Mouse (Mus musculus) MEL (cell line): ENCODE results near the gene Map3k6. TPM values are rescaled to one million over a fixed set of nuclear protein-coding genes. Genes with fewer than 3 reads are reported as not detected.

ENCODE experiments used
- DNase-seq: peaks from one replicate; pipeline ENCODE4 v3.0.0; 2011; ENCODE audit warnings: low read depth, low spot score
- H3K27ac ChIP-seq: 2 replicates; pipeline ENCODE4 v1.5.1; 2012; ENCODE audit warnings: low read depth, mild to moderate bottlenecking, control low read depth, low read length, moderate library complexity; ENCODE audit not compliant: control insufficient read depth
- H3K27me3 ChIP-seq, 2 experiments: fragments of 150-350 bp in 1 of 2; sonication (generic) in 1 of 2; 2 replicates each; pipeline ENCODE4 v1.6.1; 2012; ENCODE audit warnings: low read length in 2 of 2, mild to moderate bottlenecking in 2 of 2, improper control_type of control experiment in 1 of 2, moderate library complexity in 1 of 2; ENCODE audit not compliant: insufficient read depth in 2 of 2, control insufficient read depth in 1 of 2
- H3K36me3 ChIP-seq, 2 experiments: 2 replicates each; pipeline ENCODE4 v1.6.1; 2012 to 2014; ENCODE audit warnings: low read length in 2 of 2, improper control_type of control experiment in 1 of 2, inconsistent platforms in 1 of 2, mild to moderate bottlenecking in 1 of 2; ENCODE audit not compliant: insufficient read depth in 2 of 2, control insufficient read depth in 1 of 2
- H3K4me1 ChIP-seq, 2 experiments: fragments of 150-350 bp in 1 of 2; sonication (generic) in 1 of 2; 2 replicates each; pipeline ENCODE4 v1.6.1; 2012; ENCODE audit warnings: low read length in 2 of 2, improper control_type of control experiment in 1 of 2, mild to moderate bottlenecking in 1 of 2; ENCODE audit not compliant: insufficient read depth in 2 of 2, control insufficient read depth in 1 of 2
- H3K4me3 ChIP-seq, 2 experiments: fragments of 150-350 bp in 1 of 2; sonication (generic) in 1 of 2; 2 replicates each; pipeline ENCODE4 v1.5.1; 2012; ENCODE audit warnings: low read depth in 2 of 2, low read length in 2 of 2, mild to moderate bottlenecking in 2 of 2, moderate library complexity in 2 of 2, control low read depth in 1 of 2, improper control_type of control experiment in 1 of 2; ENCODE audit not compliant: control insufficient read depth in 1 of 2, insufficient read depth in 1 of 2
- H3K79me2 ChIP-seq: 2 replicates; pipeline ENCODE4 v1.6.1; 2012; ENCODE audit warnings: mild to moderate bottlenecking, low read length, moderate library complexity; ENCODE audit not compliant: control insufficient read depth, poor library complexity, insufficient read depth
- H3K9ac ChIP-seq: 2 replicates; pipeline ENCODE4 v1.6.1; 2012; ENCODE audit warnings: low read depth, mild to moderate bottlenecking, control low read depth, low read length, moderate library complexity; ENCODE audit not compliant: control insufficient read depth, poor library complexity, severe bottlenecking
- H3K9me3 ChIP-seq: fragments of 150-350 bp; sonication (generic); replicated peaks from 2 replicates; pipeline ENCODE4 v1.6.1; 2012; ENCODE audit warnings: mild to moderate bottlenecking, low read length, improper control_type of control experiment, moderate library complexity; ENCODE audit not compliant: insufficient read depth
- BHLHE40 ChIP-seq: IDR thresholded peaks from 2 replicates; pipeline ENCODE4 v1.6.1; 2012; ENCODE audit warnings: low read depth, mild to moderate bottlenecking, inconsistent platforms, low read length, improper control_type of control experiment, borderline replicate concordance
- CHD1 ChIP-seq: IDR thresholded peaks from 2 replicates; pipeline ENCODE4 v1.6.1; 2012; ENCODE audit warnings: low read depth, mild to moderate bottlenecking, inconsistent platforms, low read length, improper control_type of control experiment
- CHD2 ChIP-seq: IDR thresholded peaks from 2 replicates; pipeline ENCODE4 v1.6.1; 2011; ENCODE audit warnings: low read length, improper control_type of control experiment
- E2F4 ChIP-seq: IDR thresholded peaks from 2 replicates; pipeline ENCODE4 v1.6.1; 2011; ENCODE audit warnings: low read depth, low read length, improper control_type of control experiment, borderline replicate concordance
- ELF1 ChIP-seq: IDR thresholded peaks from 2 replicates; pipeline ENCODE4 v1.6.1; 2014; ENCODE audit warnings: low read depth, mild to moderate bottlenecking, inconsistent platforms, low read length, improper control_type of control experiment, moderate library complexity
- ETS1 ChIP-seq: IDR thresholded peaks from 2 replicates; pipeline ENCODE4 v1.6.1; 2012; ENCODE audit warnings: low read depth, mild to moderate bottlenecking, inconsistent platforms, low read length, improper control_type of control experiment, moderate library complexity
- GATA1 ChIP-seq: IDR thresholded peaks from 2 replicates; pipeline ENCODE4 v1.6.1; 2011; ENCODE audit warnings: low read depth, low read length, improper control_type of control experiment
- HCFC1 ChIP-seq: IDR thresholded peaks from 2 replicates; pipeline ENCODE4 v1.6.1; 2012; ENCODE audit warnings: low read depth, mild to moderate bottlenecking, inconsistent platforms, low read length, improper control_type of control experiment, moderate library complexity
- JUND ChIP-seq: IDR thresholded peaks from 2 replicates; pipeline ENCODE4 v1.6.1; 2011; ENCODE audit warnings: low read depth, mild to moderate bottlenecking, improper control_type of control experiment, low read length
- KAT2A ChIP-seq: conservative IDR thresholded peaks from 2 replicates; pipeline ENCODE4 v1.6.1; 2012; ENCODE audit warnings: low read depth, low read length, improper control_type of control experiment, inconsistent platforms
- MAZ ChIP-seq: IDR thresholded peaks from 2 replicates; pipeline ENCODE4 v1.6.1; 2012; ENCODE audit warnings: low read depth, mild to moderate bottlenecking, inconsistent platforms, low read length, improper control_type of control experiment
- MYB ChIP-seq: IDR thresholded peaks from 2 replicates; pipeline ENCODE4 v1.6.1; 2011; ENCODE audit warnings: mild to moderate bottlenecking, low read depth, low read length, improper control_type of control experiment
- NELFE ChIP-seq: IDR thresholded peaks from 2 replicates; pipeline ENCODE4 v1.6.1; 2011; ENCODE audit warnings: low read depth, low read length, improper control_type of control experiment
- NRF1 ChIP-seq: IDR thresholded peaks from 2 replicates; pipeline ENCODE4 v1.6.1; 2014; ENCODE audit warnings: low read depth, mild to moderate bottlenecking, inconsistent platforms, low read length, improper control_type of control experiment, moderate library complexity; ENCODE audit not compliant: poor library complexity, insufficient read depth, severe bottlenecking
- POLR2AphosphoS5 ChIP-seq: IDR thresholded peaks from 2 replicates; pipeline ENCODE4 v1.6.1; 2012; ENCODE audit warnings: low read depth, borderline replicate concordance, mild to moderate bottlenecking, inconsistent platforms, low read length, moderate library complexity, mixed read lengths
- RCOR1 ChIP-seq: IDR thresholded peaks from 2 replicates; pipeline ENCODE4 v1.6.1; 2012; ENCODE audit warnings: low read depth, mild to moderate bottlenecking, inconsistent platforms, low read length, improper control_type of control experiment
- SIN3A ChIP-seq: IDR thresholded peaks from 2 replicates; pipeline ENCODE4 v1.6.1; 2012; ENCODE audit warnings: low read length, improper control_type of control experiment, inconsistent platforms
- TAL1 ChIP-seq: IDR thresholded peaks from 2 replicates; pipeline ENCODE4 v1.6.1; 2012; ENCODE audit warnings: mild to moderate bottlenecking, inconsistent platforms, low read length, moderate library complexity, mixed read lengths
- TBP ChIP-seq: IDR thresholded peaks from 2 replicates; pipeline ENCODE4 v1.8.0; 2011; ENCODE audit warnings: low read depth, low read length, improper control_type of control experiment
- TCF12 ChIP-seq: IDR thresholded peaks from 2 replicates; pipeline ENCODE4 v1.6.1; 2014; ENCODE audit warnings: low read depth, mild to moderate bottlenecking, inconsistent platforms, low read length, improper control_type of control experiment, moderate library complexity
- USF1 ChIP-seq: IDR thresholded peaks from 2 replicates; pipeline ENCODE4 v1.6.1; 2014; ENCODE audit warnings: low read depth, mild to moderate bottlenecking, inconsistent platforms, low read length, improper control_type of control experiment, moderate library complexity
- USF2 ChIP-seq, 2 experiments: IDR thresholded peaks; 2 replicates each; pipeline ENCODE4 v1.6.1; 2011 to 2012; ENCODE audit warnings: improper control_type of control experiment in 2 of 2, low read length in 2 of 2, borderline replicate concordance in 1 of 2, inconsistent platforms in 1 of 2, low read depth in 1 of 2, mild to moderate bottlenecking in 1 of 2; ENCODE audit not compliant: insufficient read depth in 1 of 2
- ZC3H11A ChIP-seq: IDR thresholded peaks from 2 replicates; pipeline ENCODE4 v1.6.1; 2012; ENCODE audit warnings: low read depth, mild to moderate bottlenecking, inconsistent platforms, low read length, improper control_type of control experiment
- ZKSCAN1 ChIP-seq: IDR thresholded peaks from 2 replicates; pipeline ENCODE4 v1.6.1; 2012; ENCODE audit warnings: low read depth, mild to moderate bottlenecking, inconsistent platforms, low read length, improper control_type of control experiment, moderate library complexity
- ZNF384 ChIP-seq: IDR thresholded peaks from 2 replicates; pipeline ENCODE4 v1.6.1; 2012; ENCODE audit warnings: low read depth, mild to moderate bottlenecking, inconsistent platforms, low read length, improper control_type of control experiment
- polyA plus RNA-seq, 2 experiments: library from polyadenylated mRNA; stranded (reverse) in 1 of 2; unstranded in 1 of 2; fragments of >175 nt in 1 of 2; fragments of >200 nt in 1 of 2; gene quantifications; 2 replicates each; pipeline versions ENCODE4 v1.2.1 to v1.2.4; 2012; ENCODE audit warnings: low replicate concordance in 2 of 2, low read depth in 1 of 2; ENCODE audit not compliant: insufficient read length in 2 of 2, insufficient read depth in 1 of 2, missing spikeins in 1 of 2
- total RNA-seq: library from RNA; depleted of rRNA; stranded (reverse); fragments of 300-350 nt; gene quantifications from 2 replicates; pipeline ENCODE4 v1.2.3, GENCODE M21; 2012

The Map3k6 gene
- total and polyA plus RNA-seq, 3 experiments = 19.1 to 21.9 TPM; not detected in 1

- TF ChIP-seq HCFC1 = peak; percentile 52; the same call in 1 of the 2 replicates
- peak; percentile 95 for TF ChIP-seq ETS1
- TF ChIP-seq, all 39 proteins: peak for 19
Measured at GRCm38 (mm10) chr4:133285950-133286349, 45.3 kb downstream of the Map3k6 start (continued).

- Histone ChIP-seq H3K36me3 (peaks cover 0 to 38% of the 10 kb centered on the region in 2 experiments; a peak in 2 of 4 replicates), H3K27ac (peak overlapping the region; percentile 38), H3K9ac (no peak overlapping the region), H3K9me3 (no peaks in the 10 kb centered on the region), H3K4me3 (no peak overlapping the region), H3K27me3 (no peaks in the 10 kb centered on the region), H3K4me1 (peaks cover 10 to 40% of the 10 kb centered on the region in 2 experiments), H3K79me2 (no peaks in the 10 kb centered on the region)
- DNase-seq = no peak
- no peak for TF ChIP-seq CHD1
- TF ChIP-seq ETS1 = no peak
- no peak for TF ChIP-seq TBP
- no peak for TF ChIP-seq NRF1
- TF ChIP-seq SIN3A = no peak
- TF ChIP-seq USF1 = no peak
- TF ChIP-seq MYB = no peak
- TF ChIP-seq MAZ = no peak
- TF ChIP-seq ZNF384 = no peak
- no peak for TF ChIP-seq ZKSCAN1
- TF ChIP-seq RCOR1 = no peak
Measured at GRCm38 (mm10) chr4:133286476-133287077, 46.0 kb downstream of the Map3k6 start.

GRCm38 (mm10) chr4:133291255-133291654 lies 50.6 kb downstream of the Map3k6 start:
- no peak overlapping the region for H3K4me3 ChIP-seq
- no peak overlapping the region for H3K9ac ChIP-seq
- H3K27ac ChIP-seq = no peak overlapping the region
- peaks cover 0 to 8% of the 10 kb centered on the region in 2 experiments; a peak in 3 of 4 replicates for H3K36me3 ChIP-seq
- no peaks in the 10 kb centered on the region for H3K27me3 ChIP-seq
- no peak for DNase-seq
- no peaks in the 10 kb centered on the region for H3K79me2 ChIP-seq
- TF ChIP-seq JUND (no peak), BHLHE40 (no peak), USF2 (IDR thresholded peaks at IDR 0.05; ENCODE audit: borderline replicate concordance in 1 of 2, insufficient read depth in 1 of 2, low read depth in 1 of 2, low read length in 2 of 2) (no peak), CHD2 (no peak), E2F4 (no peak), NELFE (no peak), GATA1 (no peak), TCF12 (no peak), NRF1 (no peak), ELF1 (no peak), CHD1 (no peak), KAT2A (no peak), POLR2AphosphoS5 (no peak), TAL1 (no peak), ZC3H11A (no peak)
- peaks cover 3 to 4% of the 10 kb centered on the region in 2 experiments for H3K4me1 ChIP-seq
- no peaks in the 10 kb centered on the region for H3K9me3 ChIP-seq
